Mouse (Mus musculus) cerebellum, postnatal 10 days (tissue): Measurements from ENCODE around the gene Prmt8.

Experiments used
- DNase-seq, 2 experiments: peaks; one replicate each; pipeline ENCODE4 v3.0.0; 2021; ENCODE audit warnings: mixed read lengths in 2 of 2

Prmt8 gene

DNA sequence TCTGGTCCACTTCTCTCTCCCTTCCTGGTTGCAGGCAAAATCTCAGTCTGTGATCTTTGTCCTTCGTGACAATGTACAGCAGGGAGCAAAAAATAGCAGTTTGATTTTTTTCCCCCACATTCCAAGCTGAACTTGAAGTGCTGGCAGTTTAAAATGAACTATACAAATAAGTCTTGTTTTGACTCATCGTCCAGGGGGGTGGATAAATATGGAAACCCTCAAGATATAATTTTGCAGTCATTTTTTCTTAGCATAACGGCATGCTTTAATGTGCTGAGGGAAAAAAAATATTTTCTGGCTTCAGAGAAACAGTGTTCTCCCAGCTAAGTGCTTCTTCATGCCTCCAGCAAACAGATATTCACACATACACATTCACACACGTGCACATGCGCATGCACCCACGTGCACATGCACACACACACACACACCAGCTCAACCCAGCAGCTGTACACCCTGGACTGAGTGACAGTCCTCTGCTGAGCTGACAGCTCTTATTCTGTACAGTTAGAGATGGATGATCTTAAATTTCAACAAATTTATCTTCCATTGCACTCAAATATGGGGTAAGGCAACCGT, 107.5 kb downstream of the Prmt8 start:
- no peak for DNase-seq

DNA sequence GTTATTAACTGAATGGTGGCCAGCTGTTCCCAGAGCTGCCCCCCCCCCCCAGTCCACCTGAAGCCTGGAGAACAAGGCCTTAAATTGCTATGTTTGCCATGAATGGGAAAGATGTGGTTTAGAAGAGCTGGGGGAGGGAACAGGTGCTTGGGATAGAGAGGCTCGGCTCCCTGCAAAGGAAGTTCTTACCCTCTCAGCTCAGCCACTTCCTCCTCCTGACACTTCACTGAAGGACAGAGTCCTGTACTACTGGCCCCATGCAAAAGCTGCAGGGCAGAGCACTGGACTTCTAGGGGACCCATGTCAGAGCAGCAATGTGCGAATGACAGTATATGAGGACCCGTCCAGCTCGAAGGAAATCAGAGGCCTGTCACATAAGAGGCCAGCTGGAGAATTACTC, 109.3 kb downstream of the Prmt8 start:
- no peak for DNase-seq

DNA sequence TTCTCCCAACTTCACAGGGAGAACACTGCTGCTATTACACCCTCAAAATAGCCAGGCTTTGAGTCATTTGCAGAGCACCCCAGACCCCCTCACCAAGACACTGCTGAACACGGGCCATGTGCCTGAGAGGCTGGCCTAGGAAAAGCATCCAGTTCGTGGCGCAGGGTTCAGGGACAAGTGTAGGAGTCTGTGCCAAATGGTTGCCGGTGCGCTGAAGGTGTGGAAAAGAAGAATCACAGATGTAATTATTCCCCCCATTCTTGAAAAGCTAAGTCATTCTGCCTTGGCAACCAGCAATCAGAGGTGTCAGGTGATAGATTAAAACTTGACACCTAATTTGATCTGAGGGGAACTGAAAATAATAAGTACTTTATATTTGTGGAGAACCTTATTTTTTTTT, 109.8 kb downstream of the Prmt8 start:
- no peak for DNase-seq

DNA sequence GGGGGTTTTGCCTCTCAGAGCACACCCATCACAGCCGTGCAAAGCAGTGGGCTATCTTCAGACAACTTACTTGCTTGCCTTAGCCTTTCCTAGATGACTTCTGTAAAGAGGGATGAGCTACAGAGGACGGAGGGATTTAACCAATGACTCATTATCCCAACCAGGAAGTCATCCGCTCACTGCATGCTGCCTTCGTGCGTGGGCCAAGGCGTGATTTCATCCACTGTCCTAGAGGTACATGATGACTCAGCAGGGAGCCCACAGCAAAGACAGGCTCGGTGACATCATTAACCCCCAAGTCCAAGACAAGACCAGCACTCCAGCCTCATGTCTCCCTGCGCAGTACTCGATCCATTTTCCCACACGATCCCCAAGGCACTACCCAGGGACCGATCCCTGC, 112.1 kb downstream of the Prmt8 start:
- DNase-seq = no peak

DNA sequence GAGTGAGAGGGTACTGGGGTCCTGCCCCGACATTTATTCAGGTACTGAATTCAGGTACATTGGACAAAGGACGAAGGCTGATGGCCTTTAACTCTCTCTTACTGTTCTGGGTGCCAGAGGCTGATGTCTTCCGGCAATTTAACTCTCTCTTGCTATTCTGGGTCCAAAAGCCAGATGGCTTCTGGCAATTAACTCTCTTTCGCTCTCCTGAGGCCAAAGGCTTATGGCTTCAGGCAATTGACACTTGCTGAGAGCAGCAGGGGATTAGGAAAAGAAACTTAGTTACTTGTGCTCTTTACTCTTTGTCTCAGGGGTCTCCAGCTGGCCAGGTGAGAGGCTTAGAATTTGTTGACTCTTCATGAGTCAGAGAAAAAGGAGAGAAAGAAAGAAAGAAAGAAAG, 113.3 kb downstream of the Prmt8 start:
- DNase-seq = no peak

DNA sequence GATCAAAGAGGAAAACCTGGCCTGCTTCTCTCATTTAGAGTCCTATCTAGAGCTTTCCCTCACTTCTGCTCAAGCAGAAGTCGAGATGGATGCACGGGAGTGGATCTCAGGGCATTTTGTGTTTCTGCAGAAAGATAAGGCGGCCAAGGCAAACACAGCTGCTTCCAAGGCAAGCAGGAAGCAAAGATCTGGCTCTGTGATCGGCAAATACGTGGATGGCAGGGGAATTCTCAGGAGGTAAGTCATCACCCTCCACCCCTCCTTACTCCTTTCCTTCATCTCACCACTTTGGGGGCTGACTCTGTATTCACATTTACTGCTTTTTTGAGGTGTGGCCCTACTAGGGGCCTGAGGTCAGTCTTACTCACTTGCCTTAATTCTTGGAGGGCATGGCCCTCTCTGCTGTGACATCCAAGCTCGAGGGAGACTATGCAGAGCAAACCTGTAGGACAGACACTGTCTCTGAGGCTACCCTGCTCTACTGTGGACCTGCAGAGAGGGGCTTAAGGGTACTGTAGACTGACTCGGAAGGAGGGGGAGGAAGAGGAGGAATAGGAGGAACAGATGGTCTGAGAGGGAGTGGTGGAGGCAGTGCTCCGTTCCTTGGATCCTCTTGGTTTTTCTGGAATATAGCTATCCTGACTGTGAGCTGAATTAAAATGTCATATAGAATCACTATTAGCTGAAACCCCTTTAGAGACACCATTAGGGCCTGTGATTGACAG, 128.0 kb downstream of the Prmt8 start:
- no peak for DNase-seq
